Mouse (Mus musculus) cerebellum, adult 11-12 months (tissue): ENCODE measurements at regions not wholly inside any gene's neighbourhood (a gene's known extent, or its start where the extent isn't known, plus 50 kb on each side); places are given as distances from the start of the nearest gene placed in this dataset.

ENCODE experiments used
- DNase-seq: peaks from one replicate; pipeline ENCODE4 v3.0.0; 2022

GRCm38 (mm10) chr8:115544067-115544466 is 163.5 kb downstream of the Maf start:
- no peak for DNase-seq

DNA sequence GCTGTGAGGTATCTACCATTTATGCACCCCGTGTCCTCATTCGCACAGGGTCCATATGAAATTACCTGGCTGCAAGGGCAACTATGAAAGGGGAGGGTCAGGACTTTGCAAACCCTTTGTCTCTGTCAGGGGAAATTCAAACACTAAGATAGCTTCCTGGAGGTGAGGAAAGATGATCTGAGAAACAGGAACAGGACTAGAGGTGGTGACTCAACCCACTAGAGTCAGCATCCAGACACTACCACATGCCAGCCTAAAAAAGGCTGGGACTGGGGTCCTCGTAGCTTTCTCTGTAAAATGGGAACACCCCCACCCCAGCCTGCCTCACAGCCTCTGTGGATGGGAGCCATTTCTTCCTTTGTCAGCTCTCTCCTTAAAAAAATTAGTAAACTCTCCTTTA is 164.7 kb downstream of the Maf start:
- no peak for DNase-seq

DNA sequence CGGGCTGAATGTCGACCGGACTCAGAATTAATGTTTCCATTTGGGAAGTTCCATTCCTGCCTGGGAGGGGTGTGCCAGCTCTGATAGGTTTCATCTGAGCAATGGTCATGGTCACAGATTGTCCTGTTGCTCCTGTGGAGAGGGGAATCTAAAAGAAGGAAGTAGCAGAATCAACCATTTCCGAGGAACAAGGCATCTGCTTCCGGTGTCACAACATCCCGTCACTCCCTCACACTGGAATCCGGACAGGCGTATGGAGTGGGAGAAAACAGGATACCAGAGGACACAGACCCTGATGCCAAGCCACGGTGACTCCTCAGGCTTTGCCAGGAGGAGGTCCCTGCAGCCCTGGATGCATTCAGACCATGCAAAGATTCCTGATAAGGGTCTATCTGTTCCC is 168.0 kb downstream of the Maf start:
- no peak for DNase-seq

DNA sequence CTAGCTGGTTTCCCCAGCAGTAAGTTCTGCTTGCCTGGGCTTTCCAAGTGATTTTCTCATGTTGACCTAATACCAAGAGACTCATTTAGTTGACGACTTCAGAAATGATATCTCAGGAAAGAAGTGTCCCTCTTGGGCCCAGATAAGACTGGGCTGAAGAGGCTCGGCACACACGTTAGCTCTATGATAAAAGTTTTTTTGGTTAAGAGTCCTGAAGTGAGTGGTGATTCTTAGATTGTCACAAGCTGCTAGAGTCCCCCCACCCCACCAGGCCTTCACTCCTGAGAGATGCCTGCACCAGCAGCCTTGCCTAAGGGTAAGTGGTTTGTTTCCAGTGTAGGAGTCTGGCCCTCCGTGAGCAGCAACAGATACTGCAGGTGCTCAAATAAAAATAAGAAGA is 169.4 kb downstream of the Maf start:
- no peak for DNase-seq

GRCm38 (mm10) chr8:115537761-115538160 is 169.8 kb downstream of the Maf start:
- no peak for DNase-seq

DNA sequence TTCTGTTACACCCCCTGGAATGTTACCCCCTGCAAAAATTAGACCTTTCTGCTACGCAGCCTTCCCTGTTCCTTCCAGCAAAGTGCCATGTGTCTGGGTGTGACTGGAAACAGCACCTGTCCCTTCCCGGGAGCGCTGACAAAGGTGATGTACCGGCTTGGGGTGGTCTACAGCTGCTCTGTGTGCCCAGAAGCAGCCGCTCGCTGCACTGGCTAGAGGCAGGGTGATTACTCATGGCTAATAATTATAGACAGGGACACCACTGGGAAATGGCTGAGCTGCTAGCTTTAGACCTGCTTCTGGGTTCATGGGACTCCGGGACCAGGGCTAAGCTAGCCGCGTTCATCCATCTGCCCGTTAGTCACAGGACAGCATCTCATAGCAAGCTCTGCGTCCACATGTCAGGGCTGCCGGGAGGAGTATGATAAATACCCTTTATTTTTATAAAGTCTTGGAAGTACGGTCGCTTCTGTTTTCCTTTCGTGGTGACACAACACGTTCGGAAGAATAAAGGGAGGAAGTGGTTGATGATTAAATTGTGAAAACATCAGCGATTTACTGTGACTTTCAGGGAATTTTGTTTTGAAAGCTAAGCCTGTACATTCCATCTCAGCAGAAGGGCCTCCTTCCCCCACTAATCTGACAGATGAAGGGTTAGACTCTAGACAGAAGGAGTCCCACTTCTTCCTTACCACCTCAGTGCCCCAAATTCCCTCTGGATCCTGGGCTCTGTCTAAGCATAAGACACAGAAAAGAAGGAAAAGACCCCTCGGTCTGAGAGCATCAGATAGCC is 170.8 kb downstream of the Maf start:
- DNase-seq: no peak

GRCm38 (mm10) chr8:115536001-115536400 is 171.6 kb downstream of the Maf start:
- DNase-seq: no peak

DNA sequence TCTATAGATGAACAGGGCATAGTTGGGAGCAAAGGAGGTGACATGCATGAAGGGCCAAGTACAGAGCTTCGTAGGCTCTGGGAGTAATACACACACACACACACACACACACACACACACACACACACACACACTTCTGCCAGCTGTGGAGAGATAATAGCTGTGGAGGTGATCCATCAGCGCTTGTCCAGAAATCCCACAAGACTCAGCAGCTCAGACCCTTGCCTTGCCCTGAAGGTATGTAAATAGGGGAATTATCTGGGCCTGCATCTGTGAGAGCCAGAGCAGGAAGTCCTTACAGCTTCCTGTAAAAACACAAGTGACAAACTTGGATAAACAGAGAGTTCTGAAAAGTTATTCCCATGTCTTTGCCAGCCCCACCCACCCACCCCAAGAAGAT is 173.6 kb downstream of the Maf start:
- DNase-seq: no peak

DNA sequence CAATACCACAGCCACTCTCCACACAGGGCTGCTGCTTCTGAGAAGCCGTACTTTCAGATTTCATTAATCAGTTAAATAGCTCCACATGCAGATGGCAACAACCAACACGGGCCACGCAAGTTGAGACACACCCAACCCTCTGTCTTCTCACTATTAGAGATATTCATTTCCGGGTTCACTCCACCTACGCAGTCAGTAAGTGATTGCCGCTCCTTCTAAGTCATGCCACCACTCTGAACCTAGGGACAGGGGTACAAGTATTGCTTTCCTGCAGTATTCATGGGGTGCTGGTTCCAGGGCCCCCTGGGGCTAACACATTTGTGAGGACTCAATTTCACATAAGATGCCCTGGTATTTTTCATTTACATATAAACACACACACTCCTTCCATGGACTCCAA is 176.3 kb downstream of the Maf start:
- no peak for DNase-seq

DNA sequence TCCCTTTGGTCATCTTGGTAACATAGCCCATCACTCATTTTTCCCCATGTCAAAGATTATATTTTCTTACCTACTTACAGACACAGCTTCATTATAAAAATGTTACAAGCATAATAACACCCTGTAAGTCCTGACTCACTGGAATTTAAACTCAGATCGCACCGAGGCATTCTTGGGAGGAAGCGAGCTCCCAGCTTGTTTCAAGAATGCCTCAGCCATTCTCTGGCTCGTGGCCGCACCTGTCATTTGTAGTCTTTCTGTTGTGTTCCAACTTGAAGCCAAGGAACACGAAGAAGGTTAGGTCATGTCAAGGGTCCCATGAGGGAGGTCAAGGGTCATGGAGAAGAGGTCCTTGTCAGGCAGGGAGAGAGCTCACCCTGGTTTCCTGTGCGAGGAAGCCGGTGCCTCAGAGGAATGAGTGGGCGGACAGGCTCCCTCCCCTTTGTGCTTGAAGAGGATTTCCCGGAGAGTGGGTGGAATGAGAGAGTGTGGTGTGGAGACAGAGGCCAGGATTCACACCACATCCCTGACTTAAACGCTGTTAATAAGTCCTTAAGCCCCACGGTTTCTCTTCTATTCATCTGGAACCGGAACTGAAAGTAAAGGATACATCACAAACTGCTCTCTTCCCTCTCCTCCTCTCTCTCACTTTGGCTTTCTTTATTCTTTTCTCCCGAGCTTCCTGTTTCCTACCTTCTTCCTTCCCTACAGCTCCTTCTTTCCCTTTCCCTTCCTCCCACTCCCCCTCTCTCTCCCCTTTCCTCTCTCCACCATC is 177.8 kb downstream of the Maf start:
- no peak for DNase-seq

DNA sequence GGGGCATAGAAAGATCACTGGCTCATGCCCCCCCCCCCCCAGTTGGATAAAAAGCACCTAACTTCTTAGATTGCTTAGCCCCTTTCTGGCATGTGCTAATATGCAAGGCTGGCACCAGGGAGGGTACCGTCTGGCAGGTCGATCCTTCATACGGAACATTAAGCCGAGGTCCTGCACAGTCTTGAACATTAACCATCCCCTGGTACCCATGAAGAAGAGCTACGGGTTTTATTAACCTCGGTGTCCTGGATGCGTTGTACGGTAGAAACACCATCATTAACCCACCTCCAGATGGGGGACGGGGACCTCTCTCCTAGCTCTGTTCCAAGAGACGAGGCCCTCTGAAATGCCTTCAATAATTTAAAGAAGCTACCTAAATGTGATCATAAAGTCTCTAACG is 178.7 kb downstream of the Maf start:
- DNase-seq: no peak

DNA sequence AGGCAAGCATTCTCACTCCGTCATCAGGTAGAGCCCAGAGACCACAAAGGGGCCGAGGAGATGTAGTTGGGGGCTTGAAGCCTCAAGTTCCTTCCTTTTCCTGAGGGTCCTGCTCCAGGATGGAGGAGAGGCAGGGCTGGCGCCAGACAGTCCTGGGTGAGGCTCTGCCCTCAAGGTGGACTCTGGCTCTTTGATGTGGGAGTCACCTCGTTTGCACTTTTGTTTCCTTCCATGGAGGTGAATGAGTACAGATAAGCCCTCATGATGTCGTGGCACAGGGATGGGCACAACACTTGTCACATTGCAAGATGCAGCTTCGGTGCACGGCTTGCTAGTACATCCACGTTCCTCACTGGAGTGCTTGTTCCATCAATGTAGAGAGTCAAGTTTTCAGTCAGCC is 182.4 kb downstream of the Maf start:
- no peak for DNase-seq

DNA sequence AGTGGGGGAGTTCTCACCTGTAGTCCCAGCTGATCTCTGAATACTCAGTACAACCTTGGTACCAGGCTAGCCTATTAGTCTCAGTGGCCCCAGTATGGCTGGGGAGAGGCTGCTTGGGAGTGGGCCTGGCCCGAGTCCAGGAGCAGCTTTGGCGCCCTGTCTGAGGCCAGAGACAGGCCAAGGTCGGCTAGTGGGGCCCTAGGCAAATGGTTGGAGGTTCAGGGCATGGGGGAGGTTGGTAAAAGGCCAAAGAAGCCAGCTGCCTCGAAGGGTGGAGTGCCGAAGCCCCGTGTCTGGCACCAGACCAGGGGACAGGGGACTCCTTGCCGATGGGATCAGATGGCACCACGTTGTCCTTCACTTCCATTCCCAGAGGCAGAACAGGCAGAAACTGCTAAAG is 182.9 kb downstream of the Maf start:
- DNase-seq: no peak

DNA sequence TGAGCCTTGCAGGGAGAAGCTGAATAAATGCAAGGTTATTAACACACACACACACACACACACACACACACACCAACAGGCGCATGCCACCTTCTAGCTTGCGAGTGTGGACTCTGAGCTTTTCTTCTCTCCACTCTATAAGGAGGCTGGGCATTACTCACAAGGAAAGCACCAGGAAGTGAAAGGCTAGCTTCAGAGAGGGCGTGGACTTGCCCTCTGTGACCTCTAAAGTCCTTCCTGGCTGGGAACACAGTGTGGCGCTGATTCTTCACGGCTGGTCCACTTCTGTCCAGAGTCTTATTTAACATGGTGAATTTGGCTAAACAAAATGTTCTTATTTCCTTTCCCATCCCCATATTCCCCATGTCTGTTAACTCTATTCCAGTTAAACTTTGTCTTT is 185.1 kb downstream of the Maf start:
- DNase-seq: no peak

GRCm38 (mm10) chr8:115515647-115516046 is 191.9 kb downstream of the Maf start:
- DNase-seq: no peak

DNA sequence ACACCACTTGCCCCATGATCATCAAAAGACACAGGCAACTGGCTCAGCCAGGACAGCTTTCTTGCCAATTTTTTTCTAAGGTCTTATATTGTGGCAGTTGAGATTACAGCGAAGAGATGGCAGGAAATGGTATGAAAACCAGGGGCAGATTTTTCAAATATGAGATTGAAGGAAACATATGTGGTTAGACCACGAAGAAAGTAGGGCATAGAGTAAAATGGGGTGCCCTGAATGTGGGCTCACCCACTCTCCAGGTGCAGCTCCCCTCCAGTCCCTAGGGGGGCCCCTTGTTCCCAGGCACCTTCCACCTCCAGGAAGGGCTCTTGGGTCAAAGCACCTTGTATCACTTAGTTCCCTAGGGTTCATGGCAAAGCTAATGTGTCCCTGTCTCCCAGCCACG is 193.1 kb downstream of the Maf start:
- DNase-seq: no peak

GRCm38 (mm10) chr8:115507180-115507579 is 200.4 kb downstream of the Maf start:
- peak; percentile 61 for DNase-seq

DNA sequence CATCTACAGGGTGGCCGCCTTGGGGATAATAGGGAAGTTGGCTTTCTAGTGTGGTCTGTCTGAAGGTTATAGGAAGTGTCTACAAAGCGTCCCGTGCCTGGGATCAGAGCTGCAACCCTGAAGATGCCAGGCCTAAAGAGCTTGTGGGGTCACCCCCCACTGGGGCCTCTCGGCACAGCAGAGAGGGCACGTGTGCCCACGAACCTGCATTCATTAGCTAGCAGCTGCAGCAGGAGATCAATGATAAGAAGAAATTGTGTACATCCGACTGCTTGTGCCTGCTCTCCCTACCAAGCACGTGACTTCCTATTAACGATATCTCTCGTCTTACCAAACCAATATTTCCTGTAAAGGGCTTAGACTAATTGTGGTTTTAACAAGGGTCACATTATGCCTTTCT is 200.9 kb downstream of the Maf start:
- DNase-seq: peak; percentile 17

- no peak for DNase-seq
Measured at GRCm38 (mm10) chr8:115496016-115496415, 211.6 kb downstream of the Maf start.

- no peak for DNase-seq
Measured at GRCm38 (mm10) chr8:115494353-115494752, 213.2 kb downstream of the Maf start.

- DNase-seq: no peak
Measured at GRCm38 (mm10) chr8:115486904-115487303, 220.7 kb downstream of the Maf start.

GRCm38 (mm10) chr8:115481136-115481535 is 226.5 kb downstream of the Maf start:
- no peak for DNase-seq

DNA sequence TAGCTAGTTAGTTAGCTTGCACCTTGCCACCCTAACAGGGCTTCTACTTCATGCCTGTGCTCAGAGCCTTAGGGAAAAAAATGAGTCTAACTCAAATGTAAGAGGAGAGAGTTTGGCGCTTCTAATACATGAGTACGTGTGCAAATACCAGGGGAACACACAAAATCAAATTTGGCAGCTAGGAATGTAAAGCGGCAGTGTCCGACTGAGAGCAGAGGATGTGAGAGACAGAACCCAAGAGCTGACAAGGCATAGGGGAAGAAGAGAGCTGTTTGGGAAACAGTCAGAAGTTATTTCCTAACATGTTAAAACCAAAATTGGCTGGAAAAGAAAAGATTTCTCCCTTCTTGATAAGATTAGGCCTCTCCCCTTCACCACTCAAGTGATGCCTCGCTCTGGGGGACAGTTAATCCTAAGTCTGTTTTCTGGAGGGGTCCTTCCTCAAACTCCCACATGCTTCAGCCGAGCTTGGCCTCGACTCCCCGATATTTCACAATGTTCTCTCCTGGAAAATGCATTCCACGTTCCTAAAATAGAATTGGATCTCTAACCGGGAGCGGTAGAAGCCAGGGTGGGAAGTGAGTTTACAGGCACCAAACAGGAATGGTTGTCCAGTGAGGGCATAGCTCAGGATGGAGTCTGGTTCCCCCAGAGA is 229.1 kb downstream of the Maf start:
- DNase-seq: no peak

- peak; percentile 40 for DNase-seq
Measured at GRCm38 (mm10) chr8:115476071-115476470, 231.5 kb downstream of the Maf start.
